Mouse (Mus musculus) telencephalon, adult 2 months (tissue): ENCODE data around the gene Rps5.
A peak's percentile ranks its signal among the peaks of the same experiment; 100 is the strongest.
"Not testable (repeated sequence)": the region's sequence is repeated elsewhere in the genome, so short reads cannot be mapped to it uniquely, and the experiment has no call there.

ENCODE experiments used
- DNase-seq: peaks from one replicate; pipeline ENCODE4 v3.0.0-alpha.2; 2011; ENCODE audit warnings: low read depth, low spot score

Gene Rps5

DNA sequence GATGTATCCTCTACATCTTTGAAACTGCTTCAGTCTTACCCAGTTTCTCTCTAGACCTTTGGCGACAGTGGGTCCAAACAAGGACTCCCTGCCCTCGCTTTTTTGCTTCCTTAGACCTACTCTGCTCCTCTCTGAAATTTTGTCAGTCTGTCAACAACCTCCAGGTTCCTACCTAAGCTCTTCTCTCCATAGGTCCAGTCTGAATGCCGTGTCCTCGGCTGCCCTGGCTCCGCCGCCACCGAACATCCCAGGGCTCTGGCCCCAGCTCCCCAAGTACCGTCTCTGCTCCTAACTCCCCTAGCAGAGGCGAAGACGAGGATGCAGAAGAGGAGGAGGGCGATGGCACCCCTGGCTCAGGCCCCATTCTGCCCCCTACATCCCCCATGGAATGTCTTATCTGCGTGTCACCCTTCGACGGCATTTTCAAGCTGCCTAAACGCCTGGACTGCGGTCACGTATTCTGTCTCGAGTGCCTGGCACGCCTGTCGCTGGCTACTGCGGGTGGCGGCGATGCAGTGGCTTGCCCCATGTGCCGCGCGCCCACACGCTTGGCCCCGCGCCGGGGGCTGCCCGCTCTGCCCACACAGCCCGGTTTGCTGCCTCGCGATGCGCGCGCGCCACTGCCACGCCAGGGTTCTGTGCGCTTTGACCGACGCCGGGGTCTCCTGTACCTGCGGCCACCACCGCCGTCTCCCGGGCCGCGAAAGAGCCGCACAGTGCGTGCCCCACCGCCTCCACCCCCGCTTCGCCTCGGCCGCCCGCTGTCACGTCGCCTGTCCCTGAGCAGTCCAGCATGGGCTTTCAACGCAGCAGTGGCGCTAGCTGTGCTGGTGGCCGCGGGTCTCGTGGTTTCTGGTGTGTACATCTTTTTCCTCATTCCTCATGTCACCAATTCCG is 5.9 kb downstream of the Rps5 start:
- no peak for DNase-seq

GRCm38 (mm10) chr7:12933615-12934140 is 11.6 kb downstream of the Rps5 start:
- no peak for DNase-seq

- no peak for DNase-seq
Measured at GRCm38 (mm10) chr7:12934808-12935207, 12.7 kb downstream of the Rps5 start.

- DNase-seq = not testable (repeated sequence)
Measured at GRCm38 (mm10) chr7:12937254-12937803, 15.2 kb downstream of the Rps5 start.

- DNase-seq = no peak
Measured at GRCm38 (mm10) chr7:12940599-12940998, 18.5 kb downstream of the Rps5 start.

DNA sequence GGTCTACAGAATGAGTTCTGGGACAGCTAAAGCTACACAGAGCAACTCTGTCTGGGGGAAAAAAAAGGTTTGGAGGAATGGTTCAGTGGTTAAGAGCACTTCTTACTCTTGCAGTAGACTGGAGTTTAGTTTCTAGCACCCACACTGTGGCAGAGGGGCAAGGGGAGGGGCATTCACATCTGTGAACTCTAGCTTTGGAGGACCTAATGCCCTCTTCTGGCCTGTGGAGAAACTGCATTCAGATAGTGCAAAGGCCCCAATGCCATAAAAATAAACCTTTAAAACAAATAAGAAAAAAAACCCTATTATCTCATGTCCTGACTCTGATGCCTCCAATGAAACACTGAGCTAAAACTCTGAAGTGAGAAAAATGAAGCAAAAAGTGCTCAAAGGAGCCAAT is 21.4 kb downstream of the Rps5 start:
- no peak for DNase-seq

DNA sequence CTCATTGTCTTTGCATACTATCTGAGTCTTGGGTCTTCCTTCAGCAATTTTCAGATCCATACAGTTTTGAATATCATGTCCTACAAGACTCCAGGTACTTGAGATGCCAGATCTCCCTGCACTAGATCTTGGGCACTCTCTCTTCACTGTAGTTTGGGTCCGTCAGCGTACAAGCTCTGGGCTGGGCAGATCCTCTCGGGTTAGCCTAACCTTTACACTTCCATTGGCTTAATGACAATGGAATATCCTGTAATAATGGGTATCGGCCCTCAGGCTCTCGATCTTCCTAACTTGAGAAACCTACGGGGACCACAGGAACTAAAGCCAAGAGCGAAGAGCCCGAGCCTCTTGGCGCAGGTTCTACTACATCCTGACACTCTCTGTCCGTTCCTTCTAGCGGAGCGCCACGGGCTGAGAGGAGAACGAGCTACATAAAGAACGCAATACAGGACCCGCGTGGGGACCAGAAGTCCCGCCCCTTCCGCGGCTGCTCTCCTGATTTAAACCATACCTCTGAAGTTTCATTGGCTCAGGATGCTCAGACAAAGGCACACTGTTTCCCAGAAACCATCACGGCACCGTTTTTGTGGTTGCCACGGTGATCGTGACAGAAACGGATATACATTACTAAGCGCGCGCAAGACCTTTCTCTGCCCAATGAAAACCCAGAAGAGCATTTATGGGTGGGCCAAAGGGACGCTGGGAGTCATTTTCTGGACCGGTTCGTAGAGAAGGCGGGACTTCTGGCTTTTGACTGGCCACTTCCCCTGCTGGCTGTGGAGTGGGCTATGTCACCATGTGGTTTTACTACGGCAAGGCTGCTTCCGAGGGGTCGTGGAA is 27.2 kb downstream of the Rps5 start:
- peak; percentile 99 for DNase-seq

DNA sequence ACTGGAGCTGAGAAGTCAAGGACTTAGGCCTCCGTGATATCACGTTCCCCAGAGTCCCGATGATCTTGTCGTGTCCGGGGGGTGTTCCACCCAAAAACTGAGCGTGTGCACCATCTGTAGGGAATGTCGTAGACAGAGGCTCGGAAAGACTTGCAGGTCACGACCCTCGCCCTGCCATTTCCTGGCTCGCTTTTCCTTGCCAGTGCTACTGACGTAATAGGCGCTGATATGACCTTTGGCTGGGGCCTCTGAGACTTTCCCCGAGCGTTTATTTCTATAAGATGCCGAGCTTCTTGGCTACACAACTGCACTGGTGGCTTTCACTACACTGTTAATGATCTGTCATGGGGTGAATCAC is 27.8 kb downstream of the Rps5 start:
- no peak for DNase-seq

DNA sequence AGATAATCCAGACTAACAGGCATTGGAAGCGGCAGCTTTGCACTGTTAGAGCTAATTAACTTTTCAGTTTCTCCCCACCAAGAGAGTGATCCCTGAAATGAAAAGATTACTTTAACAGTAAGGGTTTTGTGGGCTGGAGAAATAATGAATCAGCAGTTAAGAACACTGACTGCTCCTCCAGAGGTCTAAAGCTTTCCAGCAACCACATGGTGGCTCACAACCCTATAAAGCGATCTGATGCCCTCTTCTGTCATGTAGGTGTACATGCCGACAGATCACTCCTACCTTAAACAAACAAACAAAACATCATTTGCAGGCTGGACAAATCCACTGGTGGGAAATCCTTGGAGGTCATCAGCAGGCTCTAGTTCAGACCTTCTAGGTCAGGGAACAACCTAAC is 32.8 kb downstream of the Rps5 start:
- DNase-seq = no peak

DNA sequence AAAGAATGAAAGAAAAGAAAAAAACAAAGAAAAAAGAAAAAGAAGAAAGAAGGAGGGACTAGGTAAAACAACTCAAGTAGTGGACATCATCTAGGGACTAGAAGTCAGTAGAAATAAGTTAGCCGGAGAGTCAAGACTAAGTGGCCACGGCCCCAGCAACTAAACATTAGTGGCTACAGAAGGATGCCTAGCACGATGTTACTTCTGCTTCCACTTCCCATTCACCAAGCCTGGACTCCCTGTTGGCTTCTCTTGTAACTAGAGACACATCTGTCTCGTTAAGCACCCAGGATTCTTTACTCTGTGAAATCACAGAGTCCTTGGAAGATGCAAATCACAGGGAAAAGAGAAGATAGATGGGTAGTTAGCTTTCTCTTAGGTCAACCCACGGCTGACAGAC is 35.4 kb downstream of the Rps5 start:
- no peak for DNase-seq

- DNase-seq = no peak
Measured at GRCm38 (mm10) chr7:12958948-12959347, 36.9 kb downstream of the Rps5 start.

DNA sequence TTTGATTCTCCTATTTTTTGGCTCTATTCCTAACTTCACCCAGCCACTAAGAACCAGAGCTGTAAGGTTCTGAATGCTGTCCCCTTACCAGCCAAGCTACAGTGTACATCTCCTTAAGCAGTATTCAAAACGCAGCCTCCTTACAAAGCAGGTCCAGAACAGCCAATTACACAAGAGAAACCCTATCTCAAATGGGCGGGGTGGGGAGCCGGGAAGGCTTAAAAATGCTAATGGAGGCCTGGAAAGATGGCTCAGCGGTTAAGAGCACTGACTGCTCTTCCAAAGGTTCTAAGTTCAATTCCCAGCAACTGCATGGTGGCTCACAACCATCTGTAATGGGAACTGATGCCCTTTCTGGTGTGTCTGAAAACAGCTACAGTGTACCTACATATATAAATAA is 37.6 kb downstream of the Rps5 start:
- no peak for DNase-seq

DNA sequence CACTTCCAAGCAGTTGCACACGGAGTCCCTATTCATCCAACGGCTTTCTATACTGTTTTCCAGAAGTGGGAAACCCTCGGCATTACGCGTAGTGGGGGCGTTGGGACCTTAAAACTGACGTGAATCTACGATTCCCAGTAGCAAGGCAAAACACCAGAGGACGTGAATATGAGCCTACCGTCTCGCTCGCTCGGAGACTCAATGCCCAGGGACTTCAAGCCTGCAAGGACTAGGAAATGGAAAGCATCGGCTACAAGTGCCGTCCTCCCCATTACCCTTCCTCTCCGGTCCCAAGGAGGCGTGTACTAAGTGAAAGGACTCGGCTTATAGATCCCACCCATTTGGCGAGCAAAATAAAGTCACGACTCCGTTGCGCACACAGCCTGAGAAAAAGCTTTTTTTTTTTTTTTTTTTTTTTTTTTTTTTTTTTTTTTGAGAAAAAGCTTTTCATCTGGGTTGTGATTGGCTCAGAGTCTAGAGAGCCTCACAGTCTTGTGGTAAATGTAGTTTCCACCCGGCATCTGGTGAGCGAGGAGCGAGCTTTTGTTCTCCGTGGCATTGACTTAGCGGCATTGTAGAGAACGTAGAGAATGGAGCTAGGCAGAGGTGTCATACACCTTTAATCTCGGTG is 39.5 kb downstream of the Rps5 start:
- DNase-seq = peak; percentile 85

DNA sequence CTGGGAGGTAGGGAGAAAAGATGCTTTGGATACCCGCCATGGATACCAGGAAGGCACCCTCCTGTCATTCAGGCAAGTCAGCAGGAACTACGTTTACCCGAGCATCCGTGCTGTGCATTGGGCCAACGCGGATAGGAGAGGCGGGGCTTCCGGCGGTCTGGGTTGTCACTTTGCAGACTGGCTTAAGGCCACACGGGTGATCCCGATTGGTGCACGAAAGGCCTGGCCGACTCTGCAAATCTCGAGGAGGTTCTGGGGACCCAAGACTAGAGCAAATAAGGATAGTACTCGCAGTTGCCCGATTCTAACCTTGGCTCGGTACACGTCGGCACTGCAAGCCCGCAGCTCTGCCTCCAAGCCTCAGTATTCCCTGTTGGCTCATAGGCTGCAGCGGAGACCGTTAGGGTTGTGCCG is 43.6 kb downstream of the Rps5 start, which contains the start of gene Zfp324:
Gene Zfp324 (plus strand): TSS at position 161 of the 414 bp plus-strand sequence.
- peak; percentile 94 for DNase-seq

GRCm38 (mm10) chr7:12966104-12966845 is 44.2 kb downstream of the Rps5 start:
- no peak for DNase-seq

DNA sequence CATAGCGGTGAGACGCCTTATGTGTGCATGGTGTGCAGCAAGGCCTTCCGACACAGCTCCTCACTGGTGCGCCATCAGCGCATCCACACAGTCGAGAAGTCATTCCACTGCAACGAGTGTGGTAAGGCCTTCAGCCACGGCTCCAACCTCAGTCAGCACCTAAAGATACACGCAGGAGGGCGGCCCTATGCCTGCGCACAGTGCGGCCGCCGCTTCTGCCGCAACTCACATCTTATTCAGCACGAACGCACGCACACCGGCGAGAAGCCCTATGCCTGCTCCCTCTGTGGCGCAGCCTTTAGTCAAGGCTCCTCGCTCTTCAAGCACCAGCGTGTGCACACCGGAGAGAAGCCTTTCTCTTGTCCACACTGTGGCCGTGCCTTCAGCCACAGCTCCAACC is 48.8 kb downstream of the Rps5 start:
- no peak for DNase-seq
